In the genomic region with DNA sequence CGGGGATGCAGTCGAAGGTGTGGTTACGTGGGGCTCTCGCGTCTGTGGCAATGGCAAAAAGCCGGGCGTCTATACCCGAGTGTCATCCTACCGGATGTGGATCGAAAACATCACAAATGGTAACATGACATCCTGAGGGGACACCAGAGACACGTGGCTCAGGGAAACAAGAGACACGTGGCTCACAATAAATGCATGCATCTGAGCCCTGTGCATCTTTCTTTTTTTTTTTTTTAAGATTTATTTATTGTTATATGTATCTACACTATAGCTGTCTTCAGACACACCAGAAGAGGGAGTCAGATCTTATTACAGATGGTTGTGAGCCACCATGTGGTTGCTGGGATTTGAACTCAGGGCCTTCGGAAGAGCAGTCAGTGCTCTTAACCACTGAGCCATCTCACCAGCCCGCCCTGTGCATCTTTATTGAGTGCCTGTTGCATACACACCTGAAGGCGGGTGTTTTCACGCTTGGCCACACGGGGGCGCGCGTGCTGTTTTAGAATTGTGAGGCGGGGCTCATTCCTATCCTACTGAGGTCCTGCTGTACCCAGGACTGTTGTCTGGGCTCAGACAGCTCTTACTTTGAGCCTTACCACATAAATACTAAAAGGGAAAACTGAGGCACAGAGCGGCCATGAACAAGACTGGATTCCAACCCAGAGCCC, we compare ENCODE assay signal across 8 mouse cellular contexts. TPM values are rescaled to one million over a fixed set of nuclear protein-coding genes. Genes with fewer than 3 reads are reported as not detected.
DNase-seq lines count a peak whose midpoint lies in the region; ATAC-seq and TF ChIP-seq lines count a peak whose summit lies in the region.
"Not testable (repeated sequence)": the region's sequence is repeated elsewhere in the genome, so short reads cannot be mapped to it uniquely, and the experiment has no call there.

No protein-coding gene starts in this region.

- not testable (repeated sequence) for H3K27ac ChIP-seq in bone marrow, adult 2 months (ENCODE audit: control insufficient read depth, insufficient read depth, low read depth, low read length, poor library complexity); heart, embryonic 15.5 days; kidney, postnatal 0 days; liver, adult 2 months (replicated peaks; ENCODE audit: insufficient read depth, low read depth, low read length); stomach, embryonic 16.5 days (ENCODE audit: low read length)

- not testable (repeated sequence) for H3K9me3 ChIP-seq in heart, embryonic 15.5 days (replicated peaks); kidney, postnatal 0 days (replicated peaks; ENCODE audit: low read length); stomach, embryonic 16.5 days (replicated peaks; ENCODE audit: control insufficient read depth, low read length)

- peaks cover 24% of the 10 kb centered on the region for H3K36me3 ChIP-seq in heart, embryonic 15.5 days
- H3K36me3 ChIP-seq in kidney, postnatal 0 days (ENCODE audit: insufficient read depth, low read length) = peaks cover 33% of the 10 kb centered on the region
- not testable (repeated sequence) for H3K36me3 ChIP-seq in liver, adult 2 months (ENCODE audit: control insufficient read depth, insufficient read depth, low read length); stomach, embryonic 16.5 days (ENCODE audit: control insufficient read depth, insufficient read depth, low read length)

- H3K4me2 ChIP-seq in heart, embryonic 15.5 days; kidney, postnatal 0 days (ENCODE audit: low read length); stomach, embryonic 16.5 days (ENCODE audit: low read depth, low read length): not testable (repeated sequence)

- not testable (repeated sequence) for H3K4me3 ChIP-seq in bone marrow, adult 2 months (replicated peaks; ENCODE audit: control insufficient read depth, low read depth, low read length); heart, embryonic 15.5 days; kidney, postnatal 0 days (replicated peaks; ENCODE audit: low read depth, low read length); liver, adult 2 months (ENCODE audit: insufficient read depth, low read depth, low read length); stomach, embryonic 16.5 days (replicated peaks; ENCODE audit: low read length)

- not testable (repeated sequence) for TF ChIP-seq POLR2A in bone marrow, adult 2 months (IDR thresholded peaks at IDR 0.05; ENCODE audit: borderline replicate concordance, control insufficient read depth, low read depth, low read length); liver, adult 2 months (IDR thresholded peaks at IDR 0.05; ENCODE audit: extremely low read depth, insufficient read depth, low read length)

- not testable (repeated sequence) for H3K79me2 ChIP-seq in liver, adult 2 months (ENCODE audit: control insufficient read depth, insufficient read depth, low read length)

- TF ChIP-seq CTCF in bone marrow, adult 2 months (IDR thresholded peaks at IDR 0.05; ENCODE audit: control insufficient read depth, insufficient read depth, low read length) = peak; percentile 88
- TF ChIP-seq CTCF in kidney, postnatal 0 days (IDR thresholded peaks at IDR 0.05; ENCODE audit: low read depth) = peak; percentile 80
- TF ChIP-seq CTCF in liver, adult 2 months (IDR thresholded peaks at IDR 0.05; ENCODE audit: low read depth, low read length) = peak; percentile 91

- ATAC-seq in erythroblast, adult 5-6 weeks (replicated peaks; ENCODE audit: low FRiP score, poor library complexity, severe bottlenecking) = peak; percentile 74
- peak; percentile 59; the same call in 1 of the 2 replicates for ATAC-seq in heart, embryonic 15.5 days (replicated peaks; ENCODE audit: insufficient number of reproducible peaks, insufficient read depth, low FRiP score, low read depth)
- not testable (repeated sequence) for ATAC-seq in kidney, postnatal 0 days (replicated peaks; ENCODE audit: low FRiP score, low read depth)
- ATAC-seq in monocyte, adult 5-6 weeks (replicated peaks; ENCODE audit: insufficient number of reproducible peaks, low FRiP score, low TSS enrichment, poor library complexity, severe bottlenecking) = peak; percentile 48; the same call in 1 of the 2 replicates
- ATAC-seq in stomach, embryonic 16.5 days (ENCODE audit: insufficient read depth, low FRiP score) = peak; percentile 41; the same call in 1 of the 2 replicates

- WGBS in bone marrow, adult 2 months = 44% methylated on average over 22 of the region's 22 CpGs
- 42% methylated on average over 22 of the region's 22 CpGs for WGBS in heart, embryonic 15.5 days
- 44% methylated on average over 22 of the region's 22 CpGs for WGBS in kidney, postnatal 0 days
- 41% methylated on average over 22 of the region's 22 CpGs for WGBS in liver, adult 2 months
- 44% methylated on average over 22 of the region's 22 CpGs for WGBS in stomach, embryonic 16.5 days

- not testable (repeated sequence) for H3K4me1 ChIP-seq in bone marrow, adult 2 months (ENCODE audit: control insufficient read depth, insufficient read depth, low read length); heart, embryonic 15.5 days (replicated peaks); kidney, postnatal 0 days (replicated peaks; ENCODE audit: insufficient read depth, low read length); liver, adult 2 months (ENCODE audit: control insufficient read depth, insufficient read depth, low read length); stomach, embryonic 16.5 days (ENCODE audit: control insufficient read depth, insufficient read depth, low read length)

- not testable (repeated sequence) for H3K9ac ChIP-seq in heart, embryonic 15.5 days; kidney, postnatal 0 days (ENCODE audit: low read depth, low read length); liver, adult 2 months (ENCODE audit: low read depth, low read length); stomach, embryonic 16.5 days (ENCODE audit: low read length)

- H3K27me3 ChIP-seq in heart, embryonic 15.5 days; kidney, postnatal 0 days (ENCODE audit: insufficient read depth, low read length); liver, adult 2 months (ENCODE audit: control insufficient read depth, insufficient read depth, low read length); stomach, embryonic 16.5 days (ENCODE audit: control insufficient read depth, insufficient read depth, low read length): not testable (repeated sequence)

- peak; percentile 80 for DNase-seq in CD4-positive helper T cell, adult 2 months (ENCODE audit: low read depth, low spot score)
- DNase-seq in kidney, postnatal 0 days (ENCODE audit: low spot score) = peak; percentile 83
- peak; percentile 38 for DNase-seq in liver, adult 2 months (ENCODE audit: extremely low read depth, low read depth, low spot score)

RNA-seq across cellular contexts. Expression of a gene that starts 1.9 kb away (rescaled TPM):
- polyA plus RNA-seq in bone marrow, adult 2 months (2011; ENCODE audit: insufficient read depth, insufficient read length, low replicate concordance, missing spikeins) = 20.0 TPM in 1 of 2 replicates, not detected in the other
- not detected in 2 replicates for total RNA-seq in erythroblast, adult 5-6 weeks (2015; ENCODE audit: low replicate concordance)
- total RNA-seq in erythroblast, adult 5-6 weeks (2017; ENCODE audit: low replicate concordance) = not detected in 2 replicates
- not detected in 2 replicates for polyA plus RNA-seq in heart, embryonic 15.5 days (2015; fragmentation: Nextera tagmentation; extraction: Ambion mirVana)
- polyA plus RNA-seq in kidney, postnatal 0 days (2015; fragmentation: Nextera tagmentation; extraction: Ambion mirVana) = 0.13 TPM in 1 of 2 replicates, not detected in the other
- total RNA-seq in liver, adult 2 months (2014; rRNA removed) = 5.7 and 11.3 TPM in 2 replicates
- 0.37 and 0.98 TPM in 2 replicates for polyA plus RNA-seq in liver, adult 2 months (2012; rRNA removed)
- total RNA-seq in monocyte, adult 5-6 weeks (2017) = not detected in 3 replicates
- not detected in 2 replicates for polyA plus RNA-seq in stomach, embryonic 16.5 days (2015; fragmentation: Nextera tagmentation; extraction: Ambion mirVana)

RNA-seq across cellular contexts. Expression of a gene that starts 6.5 kb away (rescaled TPM):
- polyA plus RNA-seq in bone marrow, adult 2 months (2011; ENCODE audit: insufficient read depth, insufficient read length, low replicate concordance, missing spikeins) = 102 and 162 TPM in 2 replicates
- total RNA-seq in erythroblast, adult 5-6 weeks (2015; ENCODE audit: low replicate concordance) = 996 and 1,031 TPM in 2 replicates
- 253 and 405 TPM in 2 replicates for total RNA-seq in erythroblast, adult 5-6 weeks (2017; ENCODE audit: low replicate concordance)
- 0.25 and 2.0 TPM in 2 replicates for polyA plus RNA-seq in heart, embryonic 15.5 days (2015; fragmentation: Nextera tagmentation; extraction: Ambion mirVana)
- 0.14 TPM in 1 of 2 replicates, not detected in the other for polyA plus RNA-seq in kidney, postnatal 0 days (2015; fragmentation: Nextera tagmentation; extraction: Ambion mirVana)
- 0.20 TPM in 1 of 2 replicates, not detected in the other for total RNA-seq in liver, adult 2 months (2014; rRNA removed)
- polyA plus RNA-seq in liver, adult 2 months (2012; rRNA removed) = 0.12 and 0.15 TPM in 2 replicates
- not detected in 3 replicates for total RNA-seq in monocyte, adult 5-6 weeks (2017)
- 6.3 and 9.8 TPM in 2 replicates for polyA plus RNA-seq in stomach, embryonic 16.5 days (2015; fragmentation: Nextera tagmentation; extraction: Ambion mirVana)

RNA-seq across cellular contexts. Expression of a gene that starts 16.1 kb away (rescaled TPM):
- 12.3 and 19.2 TPM in 2 replicates for polyA plus RNA-seq in bone marrow, adult 2 months (2011; ENCODE audit: insufficient read depth, insufficient read length, low replicate concordance, missing spikeins)
- total RNA-seq in erythroblast, adult 5-6 weeks (2015; ENCODE audit: low replicate concordance) = 5.9 and 11.3 TPM in 2 replicates
- total RNA-seq in erythroblast, adult 5-6 weeks (2017; ENCODE audit: low replicate concordance) = 4.7 and 9.1 TPM in 2 replicates
- polyA plus RNA-seq in heart, embryonic 15.5 days (2015; fragmentation: Nextera tagmentation; extraction: Ambion mirVana) = 34.8 and 45.7 TPM in 2 replicates
- 44.9 and 49.0 TPM in 2 replicates for polyA plus RNA-seq in kidney, postnatal 0 days (2015; fragmentation: Nextera tagmentation; extraction: Ambion mirVana)
- 5.9 and 8.2 TPM in 2 replicates for total RNA-seq in liver, adult 2 months (2014; rRNA removed)
- 29.9 and 30.6 TPM in 2 replicates for polyA plus RNA-seq in liver, adult 2 months (2012; rRNA removed)
- 13.3 to 16.8 TPM (median 13.3 TPM) in 3 replicates for total RNA-seq in monocyte, adult 5-6 weeks (2017)
- polyA plus RNA-seq in stomach, embryonic 16.5 days (2015; fragmentation: Nextera tagmentation; extraction: Ambion mirVana) = 39.6 and 42.3 TPM in 2 replicates

RNA-seq across cellular contexts. Expression of a gene that starts 18.1 kb away (rescaled TPM):
- polyA plus RNA-seq in bone marrow, adult 2 months (2011; ENCODE audit: insufficient read depth, insufficient read length, low replicate concordance, missing spikeins) = not detected in 2 replicates
- total RNA-seq in erythroblast, adult 5-6 weeks (2015; ENCODE audit: low replicate concordance) = not detected in 2 replicates
- not detected in 2 replicates for total RNA-seq in erythroblast, adult 5-6 weeks (2017; ENCODE audit: low replicate concordance)
- 15.7 TPM in 1 of 2 replicates, not detected in the other for polyA plus RNA-seq in heart, embryonic 15.5 days (2015; fragmentation: Nextera tagmentation; extraction: Ambion mirVana)
- 4.8 and 21.6 TPM in 2 replicates for polyA plus RNA-seq in kidney, postnatal 0 days (2015; fragmentation: Nextera tagmentation; extraction: Ambion mirVana)
- total RNA-seq in liver, adult 2 months (2014; rRNA removed) = not detected in 2 replicates
- polyA plus RNA-seq in liver, adult 2 months (2012; rRNA removed) = not detected in 2 replicates
- total RNA-seq in monocyte, adult 5-6 weeks (2017) = not detected in 3 replicates
- 4.1 TPM in 1 of 2 replicates, not detected in the other for polyA plus RNA-seq in stomach, embryonic 16.5 days (2015; fragmentation: Nextera tagmentation; extraction: Ambion mirVana)

RNA-seq across cellular contexts. Expression of a gene that starts 18.2 kb away (rescaled TPM):
- 16.4 and 32.4 TPM in 2 replicates for polyA plus RNA-seq in bone marrow, adult 2 months (2011; ENCODE audit: insufficient read depth, insufficient read length, low replicate concordance, missing spikeins)
- total RNA-seq in erythroblast, adult 5-6 weeks (2015; ENCODE audit: low replicate concordance) = 2.1 and 3.1 TPM in 2 replicates
- 4.9 and 6.8 TPM in 2 replicates for total RNA-seq in erythroblast, adult 5-6 weeks (2017; ENCODE audit: low replicate concordance)
- 8.6 and 15.3 TPM in 2 replicates for polyA plus RNA-seq in heart, embryonic 15.5 days (2015; fragmentation: Nextera tagmentation; extraction: Ambion mirVana)
- polyA plus RNA-seq in kidney, postnatal 0 days (2015; fragmentation: Nextera tagmentation; extraction: Ambion mirVana) = 37.0 and 41.5 TPM in 2 replicates
- total RNA-seq in liver, adult 2 months (2014; rRNA removed) = under 0.01 TPM in 1 of 2 replicates, not detected in the other
- 0.38 and 0.47 TPM in 2 replicates for polyA plus RNA-seq in liver, adult 2 months (2012; rRNA removed)
- total RNA-seq in monocyte, adult 5-6 weeks (2017) = 0.95 TPM in 1 of 3 replicates, not detected in the others
- polyA plus RNA-seq in stomach, embryonic 16.5 days (2015; fragmentation: Nextera tagmentation; extraction: Ambion mirVana) = 28.7 and 29.1 TPM in 2 replicates
